Mouse (Mus musculus): ENCODE measurements around the gene Tnrc6b. TPM values are rescaled to one million over a fixed set of nuclear protein-coding genes. Genes with fewer than 3 reads are reported as not detected.

Gene Tnrc6b
- polyA plus RNA-seq, 1 experiment from 2014 or later: 15.4 TPM

- Histone ChIP-seq H3K9me3 (ENCODE audit: control insufficient read depth, low read length) (no peaks in the 10 kb centered on the region), H3K27ac (replicated peaks in 1 of 2; ENCODE audit: control insufficient read depth in 1 of 2, insufficient read depth in 1 of 2, low read depth in 2 of 2, low read length in 2 of 2) (peak within 1 kb of the TSS; percentile 71 to 84; a peak in 3 of 4 replicates), H3K4me1 (ENCODE audit: control insufficient read depth in 2 of 2, insufficient read depth in 2 of 2, low read length in 2 of 2) (peaks cover 5 to 13% of the 10 kb centered on the region in 2 experiments; a peak in 3 of 4 replicates), H3K27me3 (ENCODE audit: control insufficient read depth, insufficient read depth, low read length) (no peaks in the 10 kb centered on the region), H3K9ac (ENCODE audit: low read length) (peak within 1 kb of the TSS; percentile 86), H3K36me3 (ENCODE audit: control insufficient read depth, insufficient read depth, low read length) (peaks cover 22% of the 10 kb centered on the region), H3K4me2 (ENCODE audit: low read length) (peak within 1 kb of the TSS; percentile 87), H3K4me3 (ENCODE audit: control insufficient read depth in 1 of 2, insufficient read depth in 1 of 2, low read depth in 1 of 2, low read length in 2 of 2) (peak within 1 kb of the TSS; percentile 79 to 81)
- peak; percentile 87 for ATAC-seq (ENCODE audit: insufficient number of reproducible peaks, insufficient read depth, low FRiP score, low read depth)
- 1% methylated on average over 63 of the region's 63 CpGs for whole genome bisulfite sequencing
Observed at GRCm38 (mm10) chr15:80948145-80949135, 237.3 kb downstream of the Tnrc6b start, which contains the start of gene Adsl. TSS of gene Adsl (plus strand) at chr15:80948490.

- 56% methylated on average over 4 of the region's 4 CpGs for WGBS
- Histone ChIP-seq H3K27me3 (ENCODE audit: control insufficient read depth, insufficient read depth, low read length) (no peaks in the 10 kb centered on the region), H3K27ac (replicated peaks in 1 of 2; ENCODE audit: control insufficient read depth in 1 of 2, insufficient read depth in 1 of 2, low read depth in 2 of 2, low read length in 2 of 2) (no peak overlapping the region), H3K9me3 (ENCODE audit: control insufficient read depth, low read length) (no peaks in the 10 kb centered on the region), H3K4me2 (ENCODE audit: low read length) (peak overlapping the region; percentile 87), H3K4me3 (ENCODE audit: control insufficient read depth in 1 of 2, insufficient read depth in 1 of 2, low read depth in 1 of 2, low read length in 2 of 2) (peak overlapping the region; percentile 79 to 81; a peak in 3 of 4 replicates), H3K4me1 (ENCODE audit: control insufficient read depth in 2 of 2, insufficient read depth in 2 of 2, low read length in 2 of 2) (peaks cover 5 to 13% of the 10 kb centered on the region in 2 experiments; a peak in 3 of 4 replicates), H3K9ac (ENCODE audit: low read length) (peak overlapping the region; percentile 86), H3K36me3 (ENCODE audit: control insufficient read depth, insufficient read depth, low read length) (peaks cover 32% of the 10 kb centered on the region)
- ATAC-seq (ENCODE audit: insufficient number of reproducible peaks, insufficient read depth, low FRiP score, low read depth): no peak
Observed at GRCm38 (mm10) chr15:80949431-80949830, 238.3 kb downstream of the Tnrc6b start.

- 86% methylated on average over 7 of the region's 7 CpGs for WGBS
- Histone ChIP-seq H3K27me3 (ENCODE audit: control insufficient read depth, insufficient read depth, low read length) (no peaks in the 10 kb centered on the region), H3K4me3 (ENCODE audit: control insufficient read depth in 1 of 2, insufficient read depth in 1 of 2, low read depth in 1 of 2, low read length in 2 of 2) (no peak overlapping the region), H3K9ac (ENCODE audit: low read length) (no peak overlapping the region), H3K4me2 (ENCODE audit: low read length) (peak overlapping the region; percentile 87; the same call in 1 of the 2 replicates), H3K4me1 (ENCODE audit: control insufficient read depth in 2 of 2, insufficient read depth in 2 of 2, low read length in 2 of 2) (peaks cover 5 to 13% of the 10 kb centered on the region in 2 experiments; a peak in 3 of 4 replicates), H3K36me3 (ENCODE audit: control insufficient read depth, insufficient read depth, low read length) (peaks cover 39% of the 10 kb centered on the region), H3K9me3 (ENCODE audit: control insufficient read depth, low read length) (no peaks in the 10 kb centered on the region), H3K27ac (replicated peaks in 1 of 2; ENCODE audit: control insufficient read depth in 1 of 2, insufficient read depth in 1 of 2, low read depth in 2 of 2, low read length in 2 of 2) (no peak overlapping the region)
- no peak for ATAC-seq (ENCODE audit: insufficient number of reproducible peaks, insufficient read depth, low FRiP score, low read depth)
Observed at GRCm38 (mm10) chr15:80950055-80950454, 238.9 kb downstream of the Tnrc6b start.

- Histone ChIP-seq H3K9ac (ENCODE audit: low read length) (no peak overlapping the region), H3K4me2 (ENCODE audit: low read length) (no peak overlapping the region), H3K27me3 (ENCODE audit: control insufficient read depth, insufficient read depth, low read length) (no peaks in the 10 kb centered on the region), H3K36me3 (ENCODE audit: control insufficient read depth, insufficient read depth, low read length) (peaks cover 77% of the 10 kb centered on the region), H3K4me1 (ENCODE audit: control insufficient read depth in 2 of 2, insufficient read depth in 2 of 2, low read length in 2 of 2) (peaks cover 5 to 11% of the 10 kb centered on the region in 2 experiments; a peak in 3 of 4 replicates), H3K4me3 (ENCODE audit: control insufficient read depth in 1 of 2, insufficient read depth in 1 of 2, low read depth in 1 of 2, low read length in 2 of 2) (no peak overlapping the region), H3K9me3 (ENCODE audit: control insufficient read depth, low read length) (no peaks in the 10 kb centered on the region), H3K27ac (replicated peaks in 1 of 2; ENCODE audit: control insufficient read depth in 1 of 2, insufficient read depth in 1 of 2, low read depth in 2 of 2, low read length in 2 of 2) (no peak overlapping the region)
- WGBS: 86% methylated on average over 9 of the region's 9 CpGs
- no peak for ATAC-seq (ENCODE audit: insufficient number of reproducible peaks, insufficient read depth, low FRiP score, low read depth)
Observed at GRCm38 (mm10) chr15:80953971-80954370, 242.9 kb downstream of the Tnrc6b start.

- peaks cover 0 to 2% of the 10 kb centered on the region in 2 experiments; a peak in 3 of 4 replicates for H3K4me1 ChIP-seq (ENCODE audit: control insufficient read depth in 2 of 2, insufficient read depth in 2 of 2, low read length in 2 of 2)
- H3K36me3 ChIP-seq (ENCODE audit: control insufficient read depth, insufficient read depth, low read length): peaks cover 85% of the 10 kb centered on the region
- H3K4me3 ChIP-seq (ENCODE audit: control insufficient read depth in 1 of 2, insufficient read depth in 1 of 2, low read depth in 1 of 2, low read length in 2 of 2): no peak overlapping the region
- H3K27ac ChIP-seq (replicated peaks in 1 of 2; ENCODE audit: control insufficient read depth in 1 of 2, insufficient read depth in 1 of 2, low read depth in 2 of 2, low read length in 2 of 2): no peak overlapping the region
- H3K9ac ChIP-seq (ENCODE audit: low read length): no peak overlapping the region
- no peak overlapping the region for H3K4me2 ChIP-seq (ENCODE audit: low read length)
- H3K27me3 ChIP-seq (ENCODE audit: control insufficient read depth, insufficient read depth, low read length): no peaks in the 10 kb centered on the region
- 79% methylated on average over 3 of the region's 3 CpGs for WGBS
- no peak for ATAC-seq (ENCODE audit: insufficient number of reproducible peaks, insufficient read depth, low FRiP score, low read depth)
- H3K9me3 ChIP-seq (ENCODE audit: control insufficient read depth, low read length): no peaks in the 10 kb centered on the region
Observed at GRCm38 (mm10) chr15:80954861-80955260, 243.7 kb downstream of the Tnrc6b start.

GRCm38 (mm10) chr15:80955836-80956438 is 244.8 kb downstream of the Tnrc6b start:
- peaks cover 90% of the 10 kb centered on the region for H3K36me3 ChIP-seq (ENCODE audit: control insufficient read depth, insufficient read depth, low read length)
- H3K9me3 ChIP-seq (ENCODE audit: control insufficient read depth, low read length): no peaks in the 10 kb centered on the region
- ATAC-seq (ENCODE audit: insufficient number of reproducible peaks, insufficient read depth, low FRiP score, low read depth): no peak
- no peak overlapping the region for H3K9ac ChIP-seq (ENCODE audit: low read length)
- no peak overlapping the region for H3K4me2 ChIP-seq (ENCODE audit: low read length)
- H3K27me3 ChIP-seq (ENCODE audit: control insufficient read depth, insufficient read depth, low read length): no peaks in the 10 kb centered on the region
- 80% methylated on average over 12 of the region's 12 CpGs for WGBS
- H3K4me3 ChIP-seq (ENCODE audit: control insufficient read depth in 1 of 2, insufficient read depth in 1 of 2, low read depth in 1 of 2, low read length in 2 of 2): no peak overlapping the region
- H3K27ac ChIP-seq (replicated peaks in 1 of 2; ENCODE audit: control insufficient read depth in 1 of 2, insufficient read depth in 1 of 2, low read depth in 2 of 2, low read length in 2 of 2): no peak overlapping the region
- H3K4me1 ChIP-seq (ENCODE audit: control insufficient read depth in 2 of 2, insufficient read depth in 2 of 2, low read length in 2 of 2): no peaks in the 10 kb centered on the region

GRCm38 (mm10) chr15:80969371-80969770 is 258.3 kb downstream of the Tnrc6b start:
- peaks cover 56% of the 10 kb centered on the region for H3K36me3 ChIP-seq (ENCODE audit: control insufficient read depth, insufficient read depth, low read length)
- 84% methylated on average over 1 of the region's 1 CpGs for WGBS
- no peak overlapping the region for H3K9ac ChIP-seq (ENCODE audit: low read length)
- no peak overlapping the region for H3K4me3 ChIP-seq (ENCODE audit: control insufficient read depth in 1 of 2, insufficient read depth in 1 of 2, low read depth in 1 of 2, low read length in 2 of 2)
- H3K27me3 ChIP-seq (ENCODE audit: control insufficient read depth, insufficient read depth, low read length): no peaks in the 10 kb centered on the region
- H3K9me3 ChIP-seq (ENCODE audit: control insufficient read depth, low read length): no peaks in the 10 kb centered on the region
- no peak for ATAC-seq (ENCODE audit: insufficient number of reproducible peaks, insufficient read depth, low FRiP score, low read depth)
- H3K4me1 ChIP-seq (ENCODE audit: control insufficient read depth in 2 of 2, insufficient read depth in 2 of 2, low read length in 2 of 2): peaks cover 0 to 12% of the 10 kb centered on the region in 2 experiments; a peak in 1 of 4 replicates
- H3K4me2 ChIP-seq (ENCODE audit: low read length): no peak overlapping the region
- no peak overlapping the region for H3K27ac ChIP-seq (replicated peaks in 1 of 2; ENCODE audit: control insufficient read depth in 1 of 2, insufficient read depth in 1 of 2, low read depth in 2 of 2, low read length in 2 of 2)

Measured in heart, embryonic 14.5 days (tissue).